Mouse (Mus musculus): ENCODE data around the gene Mrpl14. TPM values are rescaled to one million over a fixed set of nuclear protein-coding genes. Genes with fewer than 3 reads are reported as not detected.

Gene Mrpl14
- polyA plus RNA-seq, 1 experiment from 2014 or later = 102 TPM

DNA sequence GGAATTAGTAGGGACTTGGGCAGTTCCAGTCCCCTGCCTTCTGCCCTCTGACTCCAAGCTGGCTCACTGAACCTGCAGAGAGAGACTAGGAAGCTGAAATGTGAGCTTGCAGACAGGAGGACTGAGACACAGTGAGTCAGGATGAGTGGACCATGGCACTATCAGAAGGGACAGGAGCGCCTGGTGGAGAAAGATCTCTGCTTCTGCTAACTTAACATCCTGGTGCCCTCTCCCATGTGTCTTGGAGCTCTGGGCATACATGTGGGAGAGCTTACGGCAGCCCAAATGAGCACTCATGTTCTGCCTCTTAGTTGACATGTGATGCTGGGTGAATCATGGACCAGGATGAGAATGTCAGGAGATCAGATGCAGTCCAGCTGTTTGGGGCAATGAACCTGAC is 59.5 kb downstream of the Mrpl14 start:
- WGBS = 95% methylated on average over 2 of the region's 2 CpGs

DNA sequence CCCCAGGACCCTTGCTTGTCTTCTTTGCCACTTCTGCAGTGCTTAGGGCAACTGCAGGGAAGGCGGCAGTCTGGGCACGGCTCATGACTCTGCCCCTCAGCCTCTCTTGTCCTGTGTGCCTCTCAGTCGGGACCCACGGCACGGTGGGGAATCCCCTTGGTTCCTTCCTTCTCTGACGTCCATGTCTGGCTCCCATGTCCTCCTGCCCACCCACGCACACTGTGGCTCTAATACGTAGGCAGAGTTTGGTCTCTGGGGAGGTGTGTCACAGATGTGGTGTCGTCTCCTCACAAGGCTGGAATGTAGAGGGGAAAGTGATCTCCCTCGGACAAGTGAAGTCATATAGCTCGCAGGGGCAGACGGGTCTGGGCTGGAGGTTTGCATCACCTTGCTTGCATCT is 60.6 kb downstream of the Mrpl14 start:
- Histone ChIP-seq H3K36me3 (no peaks in the 10 kb centered on the region), H3K4me1 (peaks cover 3% of the 10 kb centered on the region; the same call in 1 of the 2 replicates), H3K27me3 (replicated peaks) (no peaks in the 10 kb centered on the region), H3K27ac (no peak overlapping the region), H3K9me3 (no peaks in the 10 kb centered on the region), H3K4me2 (replicated peaks) (no peak overlapping the region), H3K9ac (no peak overlapping the region), H3K4me3 (no peak overlapping the region)
- no peak for ATAC-seq (ENCODE audit: low FRiP score, low read depth)
- 73% methylated on average over 12 of the region's 12 CpGs for whole genome bisulfite sequencing

More for the DNA sequence above, 59.5 kb downstream of the Mrpl14 start:
- no peak overlapping the region for H3K9ac ChIP-seq
- H3K27me3 ChIP-seq (replicated peaks) = no peaks in the 10 kb centered on the region
- peaks cover 3% of the 10 kb centered on the region; the same call in 1 of the 2 replicates for H3K4me1 ChIP-seq
- no peak overlapping the region for H3K4me2 ChIP-seq (replicated peaks)
- no peak overlapping the region for H3K27ac ChIP-seq
- H3K4me3 ChIP-seq = no peak overlapping the region
- no peaks in the 10 kb centered on the region for H3K36me3 ChIP-seq
- ATAC-seq (ENCODE audit: low FRiP score, low read depth) = no peak
- no peaks in the 10 kb centered on the region for H3K9me3 ChIP-seq

DNA sequence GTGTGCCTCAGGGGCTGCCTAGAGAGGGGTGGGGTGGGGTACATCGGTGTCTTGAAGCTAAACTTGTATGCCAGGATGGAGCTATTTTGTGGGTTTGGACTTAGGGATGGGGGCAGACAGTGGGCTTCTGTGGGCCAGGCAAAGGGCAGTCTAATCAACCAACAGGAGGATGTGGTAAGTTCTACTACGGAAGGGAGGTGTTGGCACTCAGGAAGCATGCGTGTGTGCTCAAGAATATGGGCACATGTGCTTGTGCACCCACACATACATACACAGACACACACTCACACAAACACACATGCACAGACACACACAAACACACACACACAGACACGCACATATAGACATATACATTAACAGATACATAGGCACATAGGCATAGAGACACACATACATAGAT is 61.2 kb downstream of the Mrpl14 start:
- 93% methylated on average over 4 of the region's 4 CpGs for WGBS
- H3K4me2 ChIP-seq (replicated peaks) = no peak overlapping the region
- ATAC-seq (ENCODE audit: low FRiP score, low read depth) = no peak
- H3K27me3 ChIP-seq (replicated peaks) = no peaks in the 10 kb centered on the region
- H3K27ac ChIP-seq = no peak overlapping the region
- H3K9ac ChIP-seq = no peak overlapping the region
- H3K4me3 ChIP-seq = no peak overlapping the region
- H3K9me3 ChIP-seq = no peaks in the 10 kb centered on the region
- H3K36me3 ChIP-seq = no peaks in the 10 kb centered on the region
- peaks cover 3% of the 10 kb centered on the region; the same call in 1 of the 2 replicates for H3K4me1 ChIP-seq

Other genes starting within 250 kb of the Mrpl14 start
- 1.2 and 1.3 TPM in 2 replicates for gene Spats1, start 210.9 kb upstream of the Mrpl14 start, polyA plus RNA-seq (2016; fragmentation: Nextera tagmentation; extraction: Ambion mirVana)
- gene Aars2, start 179.5 kb upstream of the Mrpl14 start, polyA plus RNA-seq (2016; fragmentation: Nextera tagmentation; extraction: Ambion mirVana) = 23.6 and 25.4 TPM in 2 replicates
- gene Tcte1, start 162.9 kb upstream of the Mrpl14 start, polyA plus RNA-seq (2016; fragmentation: Nextera tagmentation; extraction: Ambion mirVana) = 1.9 TPM in 2 replicates
- 10.5 and 13.1 TPM in 2 replicates for gene Tmem151b, start 136.6 kb upstream of the Mrpl14 start, polyA plus RNA-seq (2016; fragmentation: Nextera tagmentation; extraction: Ambion mirVana)
- gene Nfkbie, start 130.6 kb upstream of the Mrpl14 start, polyA plus RNA-seq (2016; fragmentation: Nextera tagmentation; extraction: Ambion mirVana) = 7.4 and 7.5 TPM in 2 replicates
- gene Slc35b2, start 122.4 kb upstream of the Mrpl14 start, polyA plus RNA-seq (2016; fragmentation: Nextera tagmentation; extraction: Ambion mirVana) = 87.6 and 90.5 TPM in 2 replicates
- gene Hsp90ab1, start 113.1 kb upstream of the Mrpl14 start, polyA plus RNA-seq (2016; fragmentation: Nextera tagmentation; extraction: Ambion mirVana) = 1,381 and 1,470 TPM in 2 replicates
- gene Slc29a1, start 86.7 kb upstream of the Mrpl14 start, polyA plus RNA-seq (2016; fragmentation: Nextera tagmentation; extraction: Ambion mirVana) = 44.7 and 47.9 TPM in 2 replicates
- gene Mymx, start 84.2 kb upstream of the Mrpl14 start, polyA plus RNA-seq (2016; fragmentation: Nextera tagmentation; extraction: Ambion mirVana) = 4.4 and 6.8 TPM in 2 replicates
- 1.1 and 1.4 TPM in 2 replicates for gene Capn11, start 27.0 kb upstream of the Mrpl14 start, polyA plus RNA-seq (2016; fragmentation: Nextera tagmentation; extraction: Ambion mirVana)
- 106 and 108 TPM in 2 replicates for gene Tmem63b, start 583 bp downstream of the Mrpl14 start, polyA plus RNA-seq (2016; fragmentation: Nextera tagmentation; extraction: Ambion mirVana)
- not detected in 2 replicates for gene 1600014C23Rik, start 47.5 kb downstream of the Mrpl14 start, polyA plus RNA-seq (2016; fragmentation: Nextera tagmentation; extraction: Ambion mirVana)